Mouse (Mus musculus) forebrain, embryonic 16.5 days (tissue): Measurements from ENCODE around the gene Umad1. TPM values are rescaled to one million over a fixed set of nuclear protein-coding genes. Genes with fewer than 3 reads are reported as not detected.
A peak's percentile ranks its signal among the peaks of the same experiment; 100 is the strongest.

ENCODE experiments used
- ATAC-seq: fragments of 200-750 bp; cut with Nextera tagmentation; 2 replicates; pipeline ENCODE4 v1.8.0; 2017; ENCODE audit warnings: mild to moderate bottlenecking, moderate library complexity
- H3K27ac ChIP-seq: fragments of 300-500 bp; sonication (generic); 2 replicates; pipeline ENCODE4 v1.5.1; 2014; ENCODE audit warnings: low read length, control low read depth
- H3K27me3 ChIP-seq: fragments of 300-500 bp; sonication (generic); replicated peaks from 2 replicates; pipeline ENCODE4 v1.6.1; 2014; ENCODE audit warnings: low read length; ENCODE audit not compliant: control insufficient read depth, insufficient read depth
- H3K36me3 ChIP-seq: fragments of 300-500 bp; sonication (generic); 2 replicates; pipeline ENCODE4 v1.6.1; 2014; ENCODE audit not compliant: control insufficient read depth, insufficient read depth
- H3K4me1 ChIP-seq: fragments of 300-500 bp; sonication (generic); replicated peaks from 2 replicates; pipeline ENCODE4 v1.6.1; 2014; ENCODE audit warnings: low read length; ENCODE audit not compliant: control insufficient read depth, insufficient read depth
- H3K4me2 ChIP-seq: fragments of 300-500 bp; sonication (generic); 2 replicates; pipeline ENCODE4 v1.6.1; 2014; ENCODE audit warnings: mild to moderate bottlenecking, low read length, control low read depth
- H3K4me3 ChIP-seq: fragments of 300-500 bp; sonication (generic); replicated peaks from 2 replicates; pipeline ENCODE4 v1.5.1; 2014; ENCODE audit warnings: mild to moderate bottlenecking, low read length, control low read depth
- H3K9ac ChIP-seq: fragments of 300-500 bp; sonication (generic); replicated peaks from 2 replicates; pipeline ENCODE4 v1.6.1; 2014; ENCODE audit warnings: low read depth, low read length, control low read depth
- H3K9me3 ChIP-seq: fragments of 300-500 bp; sonication (generic); 2 replicates; pipeline ENCODE4 v1.6.1; 2016; ENCODE audit warnings: low read length; ENCODE audit not compliant: control insufficient read depth
- WGBS: fragments of 180-500 bp; shearing (Covaris S2); extraction: QIAGEN DNeasy Blood & Tissue Kit; methylation state at CpG from one replicate; pipeline ENCODE4 v1.1.7; 2014; 5-methylcytosine and 5-hydroxymethylcytosine counted together
- polyA plus RNA-seq: library from polyadenylated mRNA; unstranded; fragments of >200 nt; fragmentation: Nextera tagmentation; extraction: Ambion mirVana; gene quantifications from 2 replicates; pipeline ENCODE4 v1.2.1, GENCODE M21; 2015

Umad1 gene
- polyA plus RNA-seq, 1 experiment from 2014 or later, result 46.0 TPM

- Histone ChIP-seq H3K27me3 (no peaks in the 10 kb centered on the region), H3K4me2 (no peak overlapping the region), H3K36me3 (no peaks in the 10 kb centered on the region), H3K9me3 (no peaks in the 10 kb centered on the region), H3K9ac (no peak overlapping the region), H3K4me1 (peaks cover 14% of the 10 kb centered on the region), H3K4me3 (no peak overlapping the region), H3K27ac (no peak overlapping the region)
- WGBS, result 90% methylated on average over 4 of the region's 4 CpGs
- ATAC-seq, result no peak
These were observed 95.8 kb downstream of the Umad1 start for GRCm38 (mm10) chr6:8354846-8355245.

- Histone ChIP-seq H3K36me3 (no peaks in the 10 kb centered on the region), H3K4me1 (peaks cover 6% of the 10 kb centered on the region), H3K4me2 (no peak overlapping the region), H3K27ac (no peak overlapping the region), H3K9me3 (no peaks in the 10 kb centered on the region), H3K27me3 (no peaks in the 10 kb centered on the region), H3K9ac (no peak overlapping the region), H3K4me3 (no peak overlapping the region)
- no peak for ATAC-seq
- WGBS, result 68% methylated on average over 2 of the region's 2 CpGs
These were observed 99.1 kb downstream of the Umad1 start for GRCm38 (mm10) chr6:8358232-8358631.

GRCm38 (mm10) chr6:8358782-8359181 is 99.7 kb downstream of the Umad1 start:
- 11% methylated on average over 2 of the region's 2 CpGs for WGBS
- Histone ChIP-seq H3K4me1 (peaks cover under 1% of the 10 kb centered on the region), H3K27me3 (no peaks in the 10 kb centered on the region), H3K4me3 (no peak overlapping the region), H3K9ac (no peak overlapping the region), H3K36me3 (no peaks in the 10 kb centered on the region), H3K27ac (no peak overlapping the region), H3K4me2 (no peak overlapping the region), H3K9me3 (no peaks in the 10 kb centered on the region)
- no peak for ATAC-seq

GRCm38 (mm10) chr6:8360805-8361204 is 101.7 kb downstream of the Umad1 start:
- Histone ChIP-seq H3K27ac (no peak overlapping the region), H3K4me1 (no peaks in the 10 kb centered on the region; the same call in 1 of the 2 replicates), H3K36me3 (no peaks in the 10 kb centered on the region), H3K9ac (no peak overlapping the region), H3K4me2 (no peak overlapping the region), H3K4me3 (no peak overlapping the region), H3K9me3 (no peaks in the 10 kb centered on the region), H3K27me3 (no peaks in the 10 kb centered on the region)
- no peak for ATAC-seq
- 65% methylated on average over 7 of the region's 7 CpGs for WGBS

GRCm38 (mm10) chr6:8364033-8364756 is 105.1 kb downstream of the Umad1 start:
- no peak overlapping the region for H3K4me3 ChIP-seq
- H3K27me3 ChIP-seq, result no peaks in the 10 kb centered on the region
- H3K9ac ChIP-seq, result no peak overlapping the region
- no peak overlapping the region for H3K4me2 ChIP-seq
- no peaks in the 10 kb centered on the region for H3K36me3 ChIP-seq
- 61% methylated on average over 12 of the region's 12 CpGs for WGBS
- ATAC-seq, result no peak
- peaks cover 3% of the 10 kb centered on the region for H3K4me1 ChIP-seq
- no peaks in the 10 kb centered on the region for H3K9me3 ChIP-seq
- no peak overlapping the region for H3K27ac ChIP-seq

- H3K4me3 ChIP-seq, result no peak overlapping the region
- no peaks in the 10 kb centered on the region for H3K27me3 ChIP-seq
- no peak overlapping the region for H3K9ac ChIP-seq
- ATAC-seq, result no peak
- 93% methylated on average over 11 of the region's 11 CpGs for WGBS
- H3K36me3 ChIP-seq, result no peaks in the 10 kb centered on the region
- H3K9me3 ChIP-seq, result no peaks in the 10 kb centered on the region
- no peak overlapping the region for H3K27ac ChIP-seq
- H3K4me2 ChIP-seq, result no peak overlapping the region
- peaks cover 3% of the 10 kb centered on the region for H3K4me1 ChIP-seq
These were observed 105.7 kb downstream of the Umad1 start for GRCm38 (mm10) chr6:8364757-8365150.

- Histone ChIP-seq H3K4me3 (no peak overlapping the region), H3K27me3 (no peaks in the 10 kb centered on the region), H3K27ac (no peak overlapping the region), H3K9me3 (no peaks in the 10 kb centered on the region), H3K4me1 (peaks cover 3% of the 10 kb centered on the region), H3K4me2 (no peak overlapping the region), H3K9ac (no peak overlapping the region), H3K36me3 (no peaks in the 10 kb centered on the region)
- WGBS, result 85% methylated on average over 4 of the region's 4 CpGs
- ATAC-seq, result no peak
These were observed 108.6 kb downstream of the Umad1 start for GRCm38 (mm10) chr6:8367675-8368074.

GRCm38 (mm10) chr6:8368198-8368864 is 109.2 kb downstream of the Umad1 start:
- WGBS, result 6% methylated on average over 2 of the region's 2 CpGs
- Histone ChIP-seq H3K4me1 (peaks cover 3% of the 10 kb centered on the region), H3K27ac (no peak overlapping the region), H3K27me3 (no peaks in the 10 kb centered on the region), H3K4me2 (no peak overlapping the region), H3K9ac (no peak overlapping the region), H3K4me3 (no peak overlapping the region), H3K9me3 (no peaks in the 10 kb centered on the region), H3K36me3 (no peaks in the 10 kb centered on the region)
- peak; percentile 61; the same call in 1 of the 2 replicates for ATAC-seq

- 92% methylated on average over 3 of the region's 3 CpGs for WGBS
- Histone ChIP-seq H3K36me3 (no peaks in the 10 kb centered on the region), H3K9ac (no peak overlapping the region), H3K27me3 (no peaks in the 10 kb centered on the region), H3K27ac (no peak overlapping the region), H3K9me3 (no peaks in the 10 kb centered on the region), H3K4me3 (no peak overlapping the region), H3K4me1 (peaks cover 3% of the 10 kb centered on the region; the same call in 1 of the 2 replicates), H3K4me2 (no peak overlapping the region)
- no peak for ATAC-seq
These were observed 111.5 kb downstream of the Umad1 start for GRCm38 (mm10) chr6:8370624-8371023.
